Mouse (Mus musculus) kidney, embryonic 16.5 days (tissue): ENCODE data around the gene Moap1. TPM values are rescaled to one million over a fixed set of nuclear protein-coding genes. Genes with fewer than 3 reads are reported as not detected.

Source experiments
- ATAC-seq: fragments of 200-750 bp; cut with Nextera tagmentation; 2 replicates; pipeline ENCODE4 v1.8.0; 2017; ENCODE audit warnings: moderate TSS enrichment; ENCODE audit not compliant: low FRiP score, low TSS enrichment
- H3K27ac ChIP-seq: fragments of 300-500 bp; sonication (generic); 2 replicates; pipeline ENCODE4 v1.5.1; 2014; ENCODE audit warnings: low read length
- H3K27me3 ChIP-seq: fragments of 300-500 bp; sonication (generic); 2 replicates; pipeline ENCODE4 v1.6.1; 2014; ENCODE audit warnings: low read length, control low read depth, mixed read lengths; ENCODE audit not compliant: insufficient read depth
- H3K36me3 ChIP-seq: fragments of 300-500 bp; sonication (generic); 2 replicates; pipeline ENCODE4 v1.6.1; 2014; ENCODE audit warnings: low read length, control low read depth, mixed read lengths; ENCODE audit not compliant: insufficient read depth
- H3K4me1 ChIP-seq: fragments of 300-500 bp; sonication (generic); 2 replicates; pipeline ENCODE4 v1.6.1; 2014; ENCODE audit warnings: low read length, control low read depth, mixed read lengths; ENCODE audit not compliant: insufficient read depth
- H3K4me2 ChIP-seq: fragments of 300-500 bp; sonication (generic); replicated peaks from 2 replicates; pipeline ENCODE4 v1.6.1; 2014; ENCODE audit warnings: low read depth, low read length
- H3K4me3 ChIP-seq: fragments of 300-500 bp; sonication (generic); 2 replicates; pipeline ENCODE4 v1.5.1; 2014; ENCODE audit warnings: mild to moderate bottlenecking, low read length
- H3K9ac ChIP-seq: fragments of 300-500 bp; sonication (generic); replicated peaks from 2 replicates; pipeline ENCODE4 v1.6.1; 2014; ENCODE audit warnings: low read length
- H3K9me3 ChIP-seq: fragments of 300-500 bp; sonication (generic); 2 replicates; pipeline ENCODE4 v1.6.1; 2016; ENCODE audit warnings: low read length, control low read depth
- WGBS: fragments of 180-500 bp; shearing (Covaris S2); extraction: QIAGEN DNeasy Blood & Tissue Kit; methylation state at CpG from one replicate; pipeline ENCODE4 v1.1.7; 2014; 5-methylcytosine and 5-hydroxymethylcytosine counted together
- polyA plus RNA-seq: library from polyadenylated mRNA; unstranded; fragments of >200 nt; fragmentation: Nextera tagmentation; extraction: Ambion mirVana; gene quantifications from 2 replicates; pipeline ENCODE4 v1.2.1, GENCODE M21; 2015

The Moap1 gene
- polyA plus RNA-seq, 1 experiment from 2014 or later, result 32.4 TPM

- WGBS, result 92% methylated on average over 6 of the region's 6 CpGs
- ATAC-seq, result no peak
- H3K36me3 ChIP-seq, result no peaks in the 10 kb centered on the region
- no peak overlapping the region for H3K9ac ChIP-seq
- H3K9me3 ChIP-seq, result no peaks in the 10 kb centered on the region
- no peak overlapping the region for H3K27ac ChIP-seq
- H3K4me1 ChIP-seq, result peaks cover 14% of the 10 kb centered on the region
- no peaks in the 10 kb centered on the region for H3K27me3 ChIP-seq
- H3K4me3 ChIP-seq, result no peak overlapping the region
- H3K4me2 ChIP-seq, result no peak overlapping the region
Observed at GRCm38 (mm10) chr12:102725146-102725545, 18.3 kb downstream of the Moap1 start.

GRCm38 (mm10) chr12:102723861-102724260 lies 19.6 kb downstream of the Moap1 start:
- H3K9me3 ChIP-seq, result no peaks in the 10 kb centered on the region
- no peaks in the 10 kb centered on the region for H3K36me3 ChIP-seq
- 59% methylated on average over 6 of the region's 6 CpGs for WGBS
- no peak overlapping the region for H3K9ac ChIP-seq
- no peak overlapping the region for H3K4me2 ChIP-seq
- H3K27ac ChIP-seq, result no peak overlapping the region
- H3K27me3 ChIP-seq, result no peaks in the 10 kb centered on the region
- ATAC-seq, result no peak
- H3K4me3 ChIP-seq, result no peak overlapping the region
- peaks cover 10% of the 10 kb centered on the region; the same call in 1 of the 2 replicates for H3K4me1 ChIP-seq

DNA sequence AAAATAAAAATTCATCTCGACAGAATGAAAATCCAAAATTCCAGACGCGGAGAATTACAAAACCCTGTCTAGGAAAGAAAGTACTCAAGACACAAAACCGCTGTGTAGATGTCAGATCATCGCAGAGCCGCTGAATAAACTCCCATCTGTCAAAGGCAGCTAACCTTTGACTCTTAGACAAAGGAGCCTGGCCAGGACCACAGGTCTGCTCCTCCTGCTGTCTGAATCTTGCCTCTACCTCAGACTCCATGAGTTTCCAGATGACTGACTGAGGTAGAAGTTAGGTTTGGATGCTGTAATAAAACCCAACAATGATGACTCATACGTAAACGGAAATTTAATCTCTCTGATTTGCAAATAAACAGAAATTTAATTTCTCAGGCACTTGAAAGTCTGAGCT lies 20.5 kb downstream of the Moap1 start:
- Histone ChIP-seq H3K4me2 (no peak overlapping the region; the same call in 1 of the 2 replicates), H3K4me3 (no peak overlapping the region), H3K27me3 (no peaks in the 10 kb centered on the region), H3K36me3 (no peaks in the 10 kb centered on the region), H3K9ac (no peak overlapping the region), H3K4me1 (peaks cover 10% of the 10 kb centered on the region; the same call in 1 of the 2 replicates), H3K9me3 (no peaks in the 10 kb centered on the region), H3K27ac (peak overlapping the region; percentile 26)
- ATAC-seq, result no peak
- WGBS, result 60% methylated on average over 8 of the region's 8 CpGs

DNA sequence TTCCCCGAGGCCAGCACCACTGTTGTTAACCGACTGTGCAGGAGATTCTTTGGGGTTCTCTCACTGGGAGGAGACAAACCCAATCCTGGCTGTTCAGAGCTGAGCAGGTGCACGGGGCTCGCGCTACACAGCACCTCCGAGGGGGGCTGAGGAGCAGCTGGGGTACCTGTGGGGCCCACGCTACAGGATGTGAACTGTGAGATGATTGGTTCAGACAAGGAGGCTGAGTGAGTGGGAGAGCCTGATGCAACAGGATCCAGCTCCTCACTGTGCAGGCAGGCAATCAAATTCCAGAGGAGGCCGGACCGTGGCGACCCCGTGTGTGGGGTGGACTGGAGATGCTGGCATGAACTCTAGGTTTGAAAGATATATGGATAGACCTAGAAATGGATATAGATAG lies 21.0 kb downstream of the Moap1 start:
- H3K27ac ChIP-seq, result peak overlapping the region; percentile 64
- no peaks in the 10 kb centered on the region for H3K36me3 ChIP-seq
- no peak overlapping the region for H3K4me3 ChIP-seq
- no peaks in the 10 kb centered on the region for H3K27me3 ChIP-seq
- no peaks in the 10 kb centered on the region for H3K9me3 ChIP-seq
- H3K4me2 ChIP-seq, result peak overlapping the region; percentile 26; the same call in 1 of the 2 replicates
- 23% methylated on average over 11 of the region's 11 CpGs for WGBS
- H3K4me1 ChIP-seq, result peaks cover 10% of the 10 kb centered on the region; the same call in 1 of the 2 replicates
- peak; percentile 79 for ATAC-seq
- H3K9ac ChIP-seq, result peak overlapping the region; percentile 31; the same call in 1 of the 2 replicates

DNA sequence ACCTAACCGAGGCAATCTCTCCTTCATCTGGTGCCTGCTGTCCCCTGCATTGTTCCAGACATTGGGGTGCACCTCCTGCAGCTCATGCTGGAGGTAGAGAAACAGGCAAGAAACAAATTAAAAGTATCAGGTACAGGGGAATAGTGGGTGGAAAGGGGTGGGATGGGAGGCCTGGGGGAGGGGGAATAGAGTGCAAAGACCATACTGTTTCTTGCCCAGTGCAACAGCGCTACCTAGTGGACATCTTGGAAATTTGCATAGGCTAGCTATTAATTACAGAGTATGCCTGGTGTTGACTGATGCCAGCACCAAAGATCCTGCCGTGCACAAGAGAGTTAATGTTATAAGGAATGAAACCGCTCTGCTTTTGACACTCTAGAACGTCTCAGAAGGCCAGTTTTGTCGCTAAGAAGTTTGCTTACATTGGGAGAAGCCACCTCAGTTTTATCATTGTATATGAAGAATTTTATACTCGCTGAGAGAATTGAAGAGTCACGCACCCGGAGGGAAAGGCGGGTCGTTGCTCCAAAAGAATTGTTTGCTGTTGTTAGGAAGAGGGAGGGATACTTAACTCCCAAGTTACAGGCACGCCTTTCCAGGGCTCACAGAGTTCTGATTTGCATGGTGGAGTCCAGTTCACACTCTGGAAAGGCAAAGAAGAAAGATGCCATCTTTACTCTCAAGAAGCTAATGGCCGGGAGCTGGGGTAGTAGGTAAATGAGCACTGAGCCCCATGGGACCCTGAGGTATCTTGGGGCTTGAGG lies 23.7 kb downstream of the Moap1 start:
- H3K27ac ChIP-seq, result no peak overlapping the region
- H3K4me2 ChIP-seq, result no peak overlapping the region
- H3K36me3 ChIP-seq, result no peaks in the 10 kb centered on the region
- no peaks in the 10 kb centered on the region for H3K9me3 ChIP-seq
- peak; percentile 47; the same call in 1 of the 2 replicates for ATAC-seq
- H3K27me3 ChIP-seq, result no peaks in the 10 kb centered on the region
- WGBS, result 30% methylated on average over 13 of the region's 13 CpGs
- H3K9ac ChIP-seq, result no peak overlapping the region
- H3K4me1 ChIP-seq, result peaks cover 10% of the 10 kb centered on the region; the same call in 1 of the 2 replicates
- H3K4me3 ChIP-seq, result no peak overlapping the region

GRCm38 (mm10) chr12:102714654-102715395 lies 28.6 kb downstream of the Moap1 start:
- WGBS, result 83% methylated on average over 10 of the region's 10 CpGs
- H3K4me2 ChIP-seq, result no peak overlapping the region

DNA sequence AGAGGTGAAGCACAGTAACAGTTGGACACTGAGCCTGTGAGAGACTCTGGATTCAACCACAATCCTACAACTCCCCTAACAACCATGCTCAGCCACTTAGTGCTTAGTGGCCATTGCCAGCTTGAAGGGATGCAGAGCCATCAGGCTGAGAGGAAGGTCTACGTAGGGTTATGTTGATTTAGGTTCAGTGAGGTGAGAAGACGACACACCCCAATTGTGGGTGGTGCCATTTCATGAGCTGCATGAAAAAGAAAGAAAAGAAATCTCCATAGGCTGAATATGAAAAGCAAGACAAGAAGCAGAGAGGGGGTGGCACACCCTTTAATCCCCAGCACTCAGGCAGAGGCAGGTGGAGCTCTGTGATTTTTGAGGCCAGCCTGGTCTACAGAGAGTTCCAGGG lies 29.3 kb downstream of the Moap1 start:
- no peak for ATAC-seq
- Histone ChIP-seq H3K4me3 (no peak overlapping the region), H3K4me2 (no peak overlapping the region), H3K4me1 (no peaks in the 10 kb centered on the region), H3K9ac (no peak overlapping the region), H3K9me3 (no peaks in the 10 kb centered on the region), H3K36me3 (no peaks in the 10 kb centered on the region), H3K27me3 (no peaks in the 10 kb centered on the region), H3K27ac (no peak overlapping the region)
- WGBS, result 35% methylated on average over 2 of the region's 2 CpGs

More at GRCm38 (mm10) chr12:102714654-102715395, 28.6 kb downstream of the Moap1 start:
- ATAC-seq, result no peak
- H3K4me3 ChIP-seq, result no peak overlapping the region
- no peak overlapping the region for H3K27ac ChIP-seq
- H3K27me3 ChIP-seq, result no peaks in the 10 kb centered on the region
- H3K36me3 ChIP-seq, result no peaks in the 10 kb centered on the region
- no peaks in the 10 kb centered on the region for H3K9me3 ChIP-seq
- H3K4me1 ChIP-seq, result no peaks in the 10 kb centered on the region
- H3K9ac ChIP-seq, result no peak overlapping the region

- no peaks in the 10 kb centered on the region for H3K27me3 ChIP-seq
Observed at GRCm38 (mm10) chr12:102713153-102713865, 30.2 kb downstream of the Moap1 start.

GRCm38 (mm10) chr12:102710851-102711375 lies 32.5 kb downstream of the Moap1 start:
- Histone ChIP-seq H3K27me3 (no peaks in the 10 kb centered on the region), H3K27ac (no peak overlapping the region), H3K36me3 (no peaks in the 10 kb centered on the region), H3K4me1 (peaks cover 7% of the 10 kb centered on the region), H3K9me3 (no peaks in the 10 kb centered on the region), H3K4me2 (no peak overlapping the region), H3K4me3 (no peak overlapping the region), H3K9ac (no peak overlapping the region)
- no peak for ATAC-seq
- 62% methylated on average over 4 of the region's 4 CpGs for WGBS

More at GRCm38 (mm10) chr12:102713153-102713865, 30.2 kb downstream of the Moap1 start:
- no peak overlapping the region for H3K4me3 ChIP-seq
- H3K36me3 ChIP-seq, result no peaks in the 10 kb centered on the region
- H3K4me1 ChIP-seq, result peaks cover 3% of the 10 kb centered on the region; the same call in 1 of the 2 replicates
- no peak overlapping the region for H3K27ac ChIP-seq
- H3K9me3 ChIP-seq, result no peaks in the 10 kb centered on the region
- 53% methylated on average over 20 of the region's 20 CpGs for WGBS
- H3K4me2 ChIP-seq, result no peak overlapping the region
- ATAC-seq, result no peak
- H3K9ac ChIP-seq, result no peak overlapping the region
